Mouse (Mus musculus): Measurements from ENCODE around the gene Tinagl1. TPM values are rescaled to one million over a fixed set of nuclear protein-coding genes. Genes with fewer than 3 reads are reported as not detected.

The Tinagl1 gene
- polyA plus RNA-seq, 1 experiment, result 1.6 TPM

DNA sequence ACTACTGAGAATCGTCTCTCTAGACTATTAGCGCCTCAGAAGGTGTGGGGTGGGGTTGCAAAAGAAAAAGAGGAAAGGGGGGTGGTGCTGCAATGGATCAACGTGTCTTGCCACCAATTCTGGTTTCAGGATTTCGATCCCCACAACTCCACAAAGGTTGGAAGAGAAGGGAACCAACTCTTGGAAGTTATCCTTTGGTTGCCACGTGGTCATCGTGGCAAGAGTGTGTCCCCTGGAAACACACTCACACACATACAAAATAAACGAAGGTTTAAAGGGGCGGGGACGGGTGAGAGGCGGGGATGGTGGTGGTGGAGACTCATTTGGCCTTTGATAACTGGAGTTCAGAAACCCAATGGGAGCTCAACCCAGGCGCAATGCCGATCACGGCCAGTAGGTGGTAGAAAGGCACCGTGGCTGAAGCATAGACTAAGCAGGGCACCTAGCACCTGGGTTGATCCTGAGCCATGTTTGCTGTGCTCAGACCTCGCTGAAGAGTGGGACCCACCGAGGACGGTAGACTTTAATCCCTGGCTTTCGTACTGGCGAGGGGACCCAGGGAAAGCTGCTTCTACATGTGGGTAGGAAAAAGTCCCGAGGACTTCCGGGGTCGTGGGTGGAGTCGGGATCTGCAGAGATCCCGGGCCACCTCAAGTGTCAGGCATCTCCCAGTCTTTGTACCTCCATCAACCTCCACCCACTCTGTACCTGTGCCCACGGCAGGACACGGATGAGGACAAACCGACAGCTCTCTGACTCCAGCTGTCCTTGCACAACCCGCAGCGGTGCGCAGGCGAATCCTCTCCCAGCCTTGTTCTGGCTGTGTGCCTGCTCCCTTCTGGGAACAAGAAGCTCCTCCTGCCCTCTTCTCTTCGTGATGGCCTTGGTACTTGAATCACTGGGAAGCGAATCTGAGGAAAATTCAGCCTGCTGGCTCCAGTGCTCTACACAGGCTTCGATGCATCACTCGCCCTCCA is 24.1 kb upstream of the Tinagl1 start:
- H3ac ChIP-seq (ENCODE audit: control insufficient read depth, insufficient read length), result no peak overlapping the region
- no peaks in the 10 kb centered on the region for H3K79me2 ChIP-seq (ENCODE audit: control insufficient read depth, insufficient read depth)
- H3K27me3 ChIP-seq (ENCODE audit: control insufficient read depth, insufficient read depth, insufficient read length), result peaks cover 4% of the 10 kb centered on the region
- H3K4me2 ChIP-seq (ENCODE audit: low read depth), result peak overlapping the region; percentile 75
- H3K4me3 ChIP-seq, result no peak overlapping the region
- no peak for TF ChIP-seq USF1 (IDR thresholded peaks at IDR 0.05; ENCODE audit: low read depth)
- TF ChIP-seq E2F4 (IDR thresholded peaks at IDR 0.05; ENCODE audit: insufficient read depth), result no peak
- TF ChIP-seq POLR2AphosphoS2 (IDR thresholded peaks at IDR 0.05; ENCODE audit: insufficient read length, low read depth), result no peak
- no peak for TF ChIP-seq MAX (IDR thresholded peaks at IDR 0.05; ENCODE audit: low read depth)
- TF ChIP-seq POLR2A (IDR thresholded peaks at IDR 0.05; ENCODE audit: insufficient read length, low read depth), result no peak
- TF ChIP-seq CEBPB (IDR thresholded peaks at IDR 0.05; ENCODE audit: insufficient read depth, poor library complexity, severe bottlenecking), result no peak
- no peak for TF ChIP-seq SRF (IDR thresholded peaks at IDR 0.05; ENCODE audit: control insufficient read depth, insufficient read length, low read depth)
- TF ChIP-seq REST (IDR thresholded peaks at IDR 0.05; ENCODE audit: insufficient read depth, insufficient read length), result no peak
- no peak for TF ChIP-seq TCF3 (IDR thresholded peaks at IDR 0.05; ENCODE audit: insufficient read length, low read depth)
- TF ChIP-seq TCF12 (IDR thresholded peaks at IDR 0.05; ENCODE audit: insufficient read depth, poor library complexity, severe bottlenecking), result no peak
- TF ChIP-seq MYOG (IDR thresholded peaks at IDR 0.05; ENCODE audit: control insufficient read depth in 1 of 3, insufficient read depth in 1 of 3, insufficient read length in 2 of 3, low read depth in 2 of 3), result no peak
- no peak for TF ChIP-seq MYOD1 (IDR thresholded peaks at IDR 0.05; ENCODE audit: control insufficient read depth in 1 of 3, insufficient read length in 2 of 3, low read depth in 2 of 3)
- no peaks in the 10 kb centered on the region for H3K36me3 ChIP-seq (ENCODE audit: control insufficient read depth, insufficient read depth)

DNA sequence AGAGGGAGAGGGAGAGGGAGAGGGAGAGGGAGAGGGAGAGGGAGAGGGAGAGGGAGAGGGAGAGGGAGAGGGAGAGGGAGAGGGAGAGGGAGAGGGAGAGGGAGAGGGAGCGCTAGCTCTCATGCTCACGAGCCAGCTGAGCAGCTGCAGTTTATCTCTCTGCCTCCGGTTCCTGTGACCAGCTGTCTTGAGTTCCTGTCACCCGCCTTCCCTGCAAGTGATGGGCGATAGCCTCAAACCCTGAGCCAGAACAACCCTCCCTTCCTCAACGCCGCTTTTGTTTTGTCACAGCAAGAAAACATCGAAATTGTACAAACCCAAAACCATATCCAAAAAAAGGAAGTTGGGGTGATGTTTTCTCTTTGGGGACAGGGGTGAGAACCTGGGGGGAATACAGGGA is 21.6 kb upstream of the Tinagl1 start:
- H3ac ChIP-seq (ENCODE audit: control insufficient read depth, insufficient read length), result no peak overlapping the region
- H3K27me3 ChIP-seq (ENCODE audit: control insufficient read depth, insufficient read depth, insufficient read length), result peaks cover 4% of the 10 kb centered on the region
- no peaks in the 10 kb centered on the region for H3K36me3 ChIP-seq (ENCODE audit: control insufficient read depth, insufficient read depth)
- no peak overlapping the region for H3K4me3 ChIP-seq
- TF ChIP-seq MYOG (IDR thresholded peaks at IDR 0.05; ENCODE audit: control insufficient read depth in 1 of 3, insufficient read depth in 1 of 3, insufficient read length in 2 of 3, low read depth in 2 of 3) (peak in 1 of 3 experiments; percentile 18), TCF12 (IDR thresholded peaks at IDR 0.05; ENCODE audit: insufficient read depth, poor library complexity, severe bottlenecking) (no peak)
- H3K79me2 ChIP-seq (ENCODE audit: control insufficient read depth, insufficient read depth), result no peaks in the 10 kb centered on the region
- no peak overlapping the region for H3K4me2 ChIP-seq (ENCODE audit: low read depth)

DNA sequence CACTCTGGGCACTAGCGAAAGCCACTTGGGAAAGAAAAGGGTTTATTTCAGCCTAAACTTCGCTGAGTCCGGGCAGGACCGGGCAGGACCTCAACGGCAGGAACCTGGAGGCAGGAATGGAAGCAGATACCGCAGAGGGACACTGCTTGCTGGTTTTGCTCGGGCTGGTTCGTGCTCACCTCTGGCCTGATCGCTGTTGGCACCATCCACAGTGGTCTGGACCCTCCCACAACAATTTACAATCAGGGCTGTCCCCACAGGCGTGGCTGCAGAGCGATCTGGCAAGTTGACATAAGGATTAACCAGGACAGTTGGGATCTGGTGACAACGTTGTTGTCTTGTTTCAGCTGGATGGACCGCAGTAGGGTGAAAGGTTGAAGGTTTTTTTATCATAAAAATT is 21.0 kb upstream of the Tinagl1 start:
- Histone ChIP-seq H3K27me3 (ENCODE audit: control insufficient read depth, insufficient read depth, insufficient read length) (peaks cover 9% of the 10 kb centered on the region), H3K4me2 (ENCODE audit: low read depth) (no peak overlapping the region), H3K36me3 (ENCODE audit: control insufficient read depth, insufficient read depth) (no peaks in the 10 kb centered on the region), H3ac (ENCODE audit: control insufficient read depth, insufficient read length) (no peak overlapping the region), H3K4me3 (no peak overlapping the region), H3K79me2 (ENCODE audit: control insufficient read depth, insufficient read depth) (no peaks in the 10 kb centered on the region)
- no peak for TF ChIP-seq MYOG (IDR thresholded peaks at IDR 0.05; ENCODE audit: control insufficient read depth in 1 of 3, insufficient read depth in 1 of 3, insufficient read length in 2 of 3, low read depth in 2 of 3)
- no peak for TF ChIP-seq MAX (IDR thresholded peaks at IDR 0.05; ENCODE audit: low read depth)
- TF ChIP-seq SRF (IDR thresholded peaks at IDR 0.05; ENCODE audit: control insufficient read depth, insufficient read length, low read depth), result no peak
- TF ChIP-seq TCF12 (IDR thresholded peaks at IDR 0.05; ENCODE audit: insufficient read depth, poor library complexity, severe bottlenecking), result no peak
- no peak for TF ChIP-seq USF1 (IDR thresholded peaks at IDR 0.05; ENCODE audit: low read depth)
- TF ChIP-seq CEBPB (IDR thresholded peaks at IDR 0.05; ENCODE audit: insufficient read depth, poor library complexity, severe bottlenecking), result no peak
- no peak for TF ChIP-seq MYOD1 (IDR thresholded peaks at IDR 0.05; ENCODE audit: control insufficient read depth in 1 of 3, insufficient read length in 2 of 3, low read depth in 2 of 3)

DNA sequence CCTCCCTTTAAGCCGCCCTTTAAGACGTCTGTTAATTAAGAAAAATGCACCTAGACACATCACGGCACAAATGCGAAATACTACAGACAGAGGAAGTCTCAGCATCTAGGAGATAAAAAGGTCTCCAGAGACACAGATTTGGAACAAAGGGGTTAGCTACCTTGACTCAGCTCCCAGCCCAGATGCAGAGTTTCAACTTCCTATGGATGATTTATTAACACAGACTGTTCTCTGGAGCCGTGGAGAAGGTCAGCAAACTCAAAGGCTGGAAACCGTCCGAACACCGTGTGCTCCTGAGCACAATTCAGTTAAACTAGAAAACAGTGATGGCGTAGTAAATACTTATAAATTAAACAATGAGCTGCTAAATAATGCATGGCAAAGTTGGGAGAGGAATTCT is 17.3 kb upstream of the Tinagl1 start:
- no peaks in the 10 kb centered on the region for H3K79me2 ChIP-seq (ENCODE audit: control insufficient read depth, insufficient read depth)
- no peak overlapping the region for H3K4me3 ChIP-seq
- H3ac ChIP-seq (ENCODE audit: control insufficient read depth, insufficient read length), result no peak overlapping the region
- H3K36me3 ChIP-seq (ENCODE audit: control insufficient read depth, insufficient read depth), result no peaks in the 10 kb centered on the region
- peaks cover 21% of the 10 kb centered on the region for H3K27me3 ChIP-seq (ENCODE audit: control insufficient read depth, insufficient read depth, insufficient read length)
- H3K4me2 ChIP-seq (ENCODE audit: low read depth), result no peak overlapping the region
- TF ChIP-seq MYOG (IDR thresholded peaks at IDR 0.05; ENCODE audit: control insufficient read depth in 1 of 3, insufficient read depth in 1 of 3, insufficient read length in 2 of 3, low read depth in 2 of 3), result no peak
- TF ChIP-seq SRF (IDR thresholded peaks at IDR 0.05; ENCODE audit: control insufficient read depth, insufficient read length, low read depth), result no peak
- TF ChIP-seq MYOD1 (IDR thresholded peaks at IDR 0.05; ENCODE audit: control insufficient read depth in 1 of 3, insufficient read length in 2 of 3, low read depth in 2 of 3), result no peak
- TF ChIP-seq E2F4 (IDR thresholded peaks at IDR 0.05; ENCODE audit: insufficient read depth), result no peak

DNA sequence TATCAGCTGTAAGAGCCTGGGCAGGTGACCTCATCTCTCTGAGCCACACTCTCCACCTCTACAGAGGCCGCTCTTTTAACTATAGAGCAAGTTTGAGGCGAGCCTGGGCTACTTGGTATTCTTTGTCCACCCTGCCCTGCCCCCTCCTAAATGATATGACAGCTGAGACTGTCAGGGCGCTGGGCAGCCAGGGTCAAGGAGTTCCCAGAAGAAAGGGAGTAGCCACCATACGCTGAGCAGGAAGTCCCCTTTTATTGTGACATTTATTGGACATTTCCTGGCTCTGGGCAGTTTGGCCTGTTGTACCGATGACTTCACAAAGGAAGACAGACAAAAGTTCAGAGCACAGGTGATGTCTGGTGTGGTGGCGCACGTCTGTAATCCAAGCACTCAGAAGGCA is 14.7 kb upstream of the Tinagl1 start:
- Histone ChIP-seq H3K79me2 (ENCODE audit: control insufficient read depth, insufficient read depth) (no peaks in the 10 kb centered on the region), H3ac (ENCODE audit: control insufficient read depth, insufficient read length) (no peak overlapping the region), H3K4me2 (ENCODE audit: low read depth) (no peak overlapping the region), H3K36me3 (ENCODE audit: control insufficient read depth, insufficient read depth) (no peaks in the 10 kb centered on the region), H3K27me3 (ENCODE audit: control insufficient read depth, insufficient read depth, insufficient read length) (peaks cover 18% of the 10 kb centered on the region), H3K4me3 (no peak overlapping the region)
- TF ChIP-seq SRF (IDR thresholded peaks at IDR 0.05; ENCODE audit: control insufficient read depth, insufficient read length, low read depth), result no peak
- no peak for TF ChIP-seq POLR2A (IDR thresholded peaks at IDR 0.05; ENCODE audit: insufficient read length, low read depth)
- TF ChIP-seq REST (IDR thresholded peaks at IDR 0.05; ENCODE audit: insufficient read depth, insufficient read length), result no peak
- no peak for TF ChIP-seq E2F4 (IDR thresholded peaks at IDR 0.05; ENCODE audit: insufficient read depth)
- no peak for TF ChIP-seq CEBPB (IDR thresholded peaks at IDR 0.05; ENCODE audit: insufficient read depth, poor library complexity, severe bottlenecking)
- TF ChIP-seq USF1 (IDR thresholded peaks at IDR 0.05; ENCODE audit: low read depth), result no peak
- TF ChIP-seq TCF12 (IDR thresholded peaks at IDR 0.05; ENCODE audit: insufficient read depth, poor library complexity, severe bottlenecking), result no peak
- TF ChIP-seq MYOG (IDR thresholded peaks at IDR 0.05; ENCODE audit: control insufficient read depth in 1 of 3, insufficient read depth in 1 of 3, insufficient read length in 2 of 3, low read depth in 2 of 3), result no peak
